Mouse (Mus musculus) heart, adult 9 months (tissue): ENCODE measurements at regions not wholly inside any gene's neighbourhood (a gene's known extent, or its start where the extent isn't known, plus 50 kb on each side); places are given as distances from the start of the nearest gene placed in this dataset.

Source experiments
- DNase-seq, 2 experiments: peaks; one replicate each; pipeline ENCODE4 v3.0.0; 2022; ENCODE audit warnings: low spot score in 2 of 2

GRCm38 (mm10) chr2:129952486-129952885 is 59.7 kb upstream of the Tgm3 start:
- DNase-seq = no peak

- DNase-seq = no peak
Measured at GRCm38 (mm10) chr2:129955260-129955691, 56.9 kb upstream of the Tgm3 start.

DNA sequence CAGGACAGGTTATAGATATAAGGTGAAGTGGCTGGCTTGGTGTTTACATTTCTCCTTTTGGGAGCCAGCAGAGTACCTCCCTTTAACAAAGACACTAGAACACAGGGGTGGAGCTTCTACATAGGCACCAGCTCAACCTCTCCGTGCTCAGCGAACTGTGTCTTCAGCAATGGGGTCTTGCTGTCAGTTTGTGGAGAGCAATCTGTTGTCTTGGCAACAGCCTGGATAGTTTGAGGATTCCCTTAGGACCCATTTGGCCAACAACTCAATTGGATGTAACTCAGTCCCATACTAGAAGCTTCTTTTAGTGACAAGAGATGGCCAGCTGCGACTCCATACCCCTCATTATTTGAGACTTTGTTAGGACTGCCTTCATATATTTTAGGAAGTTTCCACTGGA is 54.0 kb upstream of the Tgm3 start:
- no peak for DNase-seq

DNA sequence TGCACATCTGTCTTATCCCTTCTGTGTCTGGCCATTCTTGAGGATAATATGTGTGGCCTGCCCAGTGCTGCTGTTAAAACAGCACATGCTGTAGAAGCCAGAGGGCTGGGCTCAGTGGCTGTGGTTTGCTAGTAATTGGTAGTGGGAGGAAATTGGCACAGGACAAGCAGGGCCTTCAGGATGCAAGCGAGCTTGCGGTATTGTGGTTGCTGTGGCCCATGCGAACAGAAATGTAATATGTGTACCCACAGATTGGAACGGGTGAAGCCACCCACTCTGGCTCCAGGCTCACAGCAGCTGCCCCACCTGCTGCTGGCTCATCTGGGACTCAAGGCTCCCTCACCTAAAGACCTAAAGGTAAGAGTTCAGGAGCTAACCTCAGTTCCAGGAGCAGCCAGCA is 51.8 kb upstream of the Tgm3 start:
- no peak for DNase-seq

- no peak for DNase-seq
Measured at GRCm38 (mm10) chr2:129961522-129961921, 50.6 kb upstream of the Tgm3 start.
